Mouse (Mus musculus) embryo, embryonic 10.5 days (tissue): ENCODE results near the gene Spink4.

Experiments used
- DNase-seq: peaks from one replicate; pipeline ENCODE4 v3.0.0-alpha.2; 2015; ENCODE audit warnings: low spot score

Gene Spink4

GRCm38 (mm10) chr4:40919785-40920184 lies at the start of gene Spink4:
TSS of gene Spink4 (plus strand) at chr4:40920052.
- DNase-seq = no peak

DNA sequence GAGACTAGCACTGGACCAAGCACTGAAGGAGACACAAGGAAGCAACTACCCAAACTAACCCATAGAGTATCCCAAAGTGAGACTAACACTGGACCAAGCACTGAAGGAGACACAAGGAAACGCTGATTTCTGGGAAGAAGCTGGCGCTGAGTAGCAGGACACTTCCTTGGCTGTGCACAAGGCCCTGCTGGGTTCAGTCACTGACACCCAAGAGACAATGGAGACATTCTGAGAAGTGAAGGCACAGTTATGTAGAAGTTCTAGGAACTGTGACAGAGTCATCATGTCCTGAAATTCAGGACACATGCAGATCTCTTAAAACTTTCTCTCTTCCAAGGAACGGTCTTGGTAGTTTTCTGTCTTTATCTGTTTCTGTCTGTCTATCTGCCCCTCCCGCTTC lies 49.6 kb upstream of the Spink4 start:
- no peak for DNase-seq

- no peak for DNase-seq
Observed at GRCm38 (mm10) chr4:40872129-40872528, 47.7 kb upstream of the Spink4 start.

- DNase-seq = no peak
Observed at GRCm38 (mm10) chr4:40873320-40873719, 46.5 kb upstream of the Spink4 start.

DNA sequence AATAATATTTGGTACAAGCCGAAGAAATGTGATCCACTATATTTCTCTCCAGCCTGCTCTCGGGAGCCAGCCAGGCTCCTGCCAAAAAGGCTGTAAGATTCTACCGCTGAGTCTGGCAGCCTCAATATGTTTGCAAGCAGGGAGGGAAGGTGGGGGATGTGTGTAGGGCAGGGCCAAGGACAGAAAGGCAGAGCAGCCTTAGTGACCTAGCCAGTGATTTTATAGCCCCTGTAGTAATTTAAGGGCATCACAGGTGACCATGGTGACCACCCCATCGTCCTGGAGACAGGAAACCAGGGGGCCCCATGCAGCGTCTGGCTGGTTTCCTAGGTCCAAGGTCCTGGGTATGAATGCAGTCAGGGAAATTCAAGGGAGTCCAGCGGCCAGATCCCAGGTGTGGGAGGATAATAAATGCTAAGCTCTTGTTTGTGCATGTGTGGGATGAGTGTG lies 45.7 kb upstream of the Spink4 start:
- peak; percentile 27 for DNase-seq

DNA sequence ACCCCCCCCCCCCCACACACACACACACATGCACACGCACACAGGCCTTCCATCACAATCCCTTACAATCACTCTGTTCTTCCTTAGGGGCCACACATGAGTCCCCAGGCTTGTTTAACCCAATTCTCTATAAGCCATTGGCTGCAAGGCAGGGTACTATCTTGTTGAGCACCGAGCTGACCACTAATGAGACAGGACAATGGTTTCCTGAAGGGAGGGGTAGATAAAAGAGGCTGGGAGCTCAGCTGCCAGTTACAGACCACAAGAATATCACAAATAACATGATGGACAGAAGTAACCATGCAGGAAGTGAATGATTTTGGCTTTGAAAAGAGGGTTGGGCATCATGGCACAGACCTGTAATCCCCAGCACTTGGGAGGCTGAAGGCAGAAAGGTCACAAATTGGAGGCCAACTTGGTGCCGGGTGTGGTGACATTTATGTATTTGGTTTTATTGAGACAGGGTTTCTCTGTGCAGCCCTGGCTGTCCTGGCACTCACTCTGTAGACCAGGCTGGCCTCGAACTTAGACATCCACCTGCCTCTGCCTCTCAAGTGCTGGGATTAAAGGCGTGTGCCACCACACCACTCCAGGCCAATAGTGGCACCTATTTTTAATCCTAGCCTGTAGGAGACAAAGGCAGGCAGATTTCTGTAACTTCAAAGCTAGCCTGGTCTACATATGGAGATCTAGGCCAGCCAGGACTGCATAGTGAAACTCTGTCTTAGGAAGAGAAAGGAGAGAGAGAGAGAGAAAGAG lies 44.9 kb upstream of the Spink4 start:
- DNase-seq = no peak

DNA sequence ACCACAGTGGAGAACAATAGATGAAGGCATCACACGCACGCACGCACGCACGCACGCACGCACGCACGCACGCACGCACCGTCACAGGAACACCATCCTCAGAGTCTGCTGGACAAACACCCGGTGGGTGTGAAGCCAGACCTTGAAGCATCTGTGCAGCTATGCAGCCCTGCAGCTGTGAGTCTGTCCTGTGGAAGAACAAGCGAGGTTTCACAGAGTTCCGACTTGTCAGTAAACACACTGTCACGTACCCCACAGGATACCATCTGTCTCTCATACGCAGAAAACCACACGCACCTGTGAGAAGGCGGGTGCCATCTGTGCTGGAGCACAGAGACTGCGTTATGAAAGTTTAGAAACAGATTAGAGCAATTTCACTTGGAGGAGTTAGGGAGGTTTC lies 44.0 kb upstream of the Spink4 start:
- no peak for DNase-seq

DNA sequence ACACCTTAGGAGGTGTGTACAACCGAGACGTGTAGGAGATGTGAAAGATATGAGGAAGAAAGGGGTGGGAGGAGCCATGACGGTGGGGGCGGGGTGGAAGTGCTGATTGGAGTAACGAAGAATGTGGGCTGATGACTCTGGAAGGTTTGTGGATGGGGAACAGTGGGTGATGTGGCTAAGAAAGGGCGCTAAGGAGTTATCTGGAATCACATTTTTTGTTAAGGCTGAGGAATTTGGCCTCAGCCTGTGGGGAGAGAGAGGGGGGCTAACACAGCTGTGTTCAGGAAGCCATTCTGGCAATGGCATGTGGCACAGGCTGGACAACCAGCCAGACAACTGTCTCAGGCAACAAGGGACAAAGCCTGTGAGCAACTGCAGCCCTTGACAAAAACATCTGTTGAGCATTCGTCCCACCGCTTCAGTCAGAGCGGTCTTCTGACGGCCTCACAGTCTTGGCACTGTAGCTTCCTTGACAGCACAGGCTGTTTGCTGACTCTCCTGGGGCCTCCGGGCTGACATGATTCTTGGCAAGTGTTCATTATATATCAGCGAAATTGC lies 43.0 kb upstream of the Spink4 start:
- peak; percentile 42 for DNase-seq

DNA sequence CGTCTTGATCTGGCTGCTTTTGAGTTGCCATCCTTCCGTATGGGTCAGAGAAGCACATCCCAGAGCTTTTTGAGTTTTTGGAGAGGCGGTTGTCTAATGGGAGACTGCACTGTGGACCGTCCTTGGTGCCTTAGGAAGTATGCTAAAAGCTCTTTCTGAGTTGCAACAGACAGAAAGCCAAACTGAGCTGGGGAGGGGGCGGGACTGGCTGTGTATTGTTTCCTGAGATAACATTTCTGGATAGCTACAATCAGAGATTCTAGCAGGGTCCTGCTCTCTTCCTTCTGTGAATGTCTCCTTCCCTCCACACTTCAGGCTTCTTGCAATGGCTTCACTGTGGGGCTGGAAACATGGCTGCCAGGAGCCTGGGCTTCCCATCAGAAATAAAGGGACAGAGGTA lies 42.3 kb upstream of the Spink4 start:
- DNase-seq = no peak

GRCm38 (mm10) chr4:40883200-40883599 lies 36.7 kb upstream of the Spink4 start:
- no peak for DNase-seq

GRCm38 (mm10) chr4:40884282-40885165 lies 35.3 kb upstream of the Spink4 start:
- no peak for DNase-seq

- no peak for DNase-seq
Observed at GRCm38 (mm10) chr4:40885166-40885525, 34.7 kb upstream of the Spink4 start.

DNA sequence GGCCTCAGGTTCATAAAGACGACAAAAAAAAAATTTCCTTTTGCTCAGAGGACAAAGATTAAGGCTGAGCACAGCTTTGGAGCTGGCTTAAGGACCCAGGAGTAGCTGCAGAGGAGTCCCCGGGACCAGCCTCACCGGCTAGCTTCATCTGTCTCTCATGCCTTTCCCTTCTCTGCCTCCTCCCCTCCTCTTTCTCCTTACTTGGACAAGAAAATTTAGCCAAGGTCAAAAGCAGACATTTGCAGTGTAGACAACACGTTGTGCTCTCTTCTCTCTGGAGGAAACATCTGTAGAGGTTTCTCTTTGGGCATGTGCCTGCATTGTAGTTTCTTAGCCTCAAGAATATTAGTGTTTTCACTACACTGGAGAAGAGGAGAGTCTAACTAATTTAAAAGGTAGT lies 34.0 kb upstream of the Spink4 start:
- DNase-seq = no peak

DNA sequence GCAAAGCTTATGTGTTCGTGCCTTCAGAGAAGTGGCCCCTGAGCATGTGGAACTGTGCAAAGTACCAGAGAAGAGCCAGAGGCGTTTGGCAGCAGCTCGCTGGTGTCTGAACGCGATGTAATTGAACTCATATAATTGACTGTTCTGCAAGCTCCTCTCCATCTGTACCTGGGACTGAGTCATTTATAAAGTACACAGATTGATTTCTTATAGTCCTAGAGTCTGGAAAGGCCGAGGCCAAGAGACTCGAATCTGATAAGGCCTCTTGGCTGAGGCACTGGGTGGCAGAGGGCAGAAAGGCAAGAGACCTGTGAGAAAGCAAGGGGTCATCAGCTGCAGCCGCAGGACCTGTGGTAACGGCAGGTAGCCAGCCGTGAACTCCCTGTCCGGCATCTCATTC lies 31.0 kb upstream of the Spink4 start:
- no peak for DNase-seq

GRCm38 (mm10) chr4:40889252-40889651 lies 30.6 kb upstream of the Spink4 start:
- peak; percentile 17 for DNase-seq

GRCm38 (mm10) chr4:40889983-40890382 lies 29.9 kb upstream of the Spink4 start:
- no peak for DNase-seq

GRCm38 (mm10) chr4:40891206-40891605 lies 28.6 kb upstream of the Spink4 start:
- DNase-seq = no peak

DNA sequence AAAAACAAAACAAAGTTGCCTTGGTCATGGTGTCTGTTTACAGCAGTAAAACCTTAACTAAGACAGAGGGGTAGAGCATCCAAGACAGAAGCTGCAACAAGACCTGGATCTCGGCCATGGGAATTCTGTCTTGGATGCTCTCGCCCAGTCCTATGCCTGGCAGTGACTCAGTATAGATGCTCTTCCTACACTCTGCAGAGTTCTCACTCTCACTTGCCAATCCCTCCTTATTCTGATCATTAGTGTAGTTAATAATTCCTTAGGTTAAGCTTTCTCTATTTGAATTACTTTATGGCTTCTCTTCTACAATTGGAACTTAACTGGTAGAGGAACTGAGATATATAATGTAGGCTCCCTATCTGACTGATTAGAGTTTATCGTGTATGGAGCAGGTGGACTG lies 24.7 kb upstream of the Spink4 start:
- no peak for DNase-seq

- DNase-seq = no peak
Observed at GRCm38 (mm10) chr4:40895646-40896045, 24.2 kb upstream of the Spink4 start.

- DNase-seq = no peak
Observed at GRCm38 (mm10) chr4:40898476-40899044, 21.3 kb upstream of the Spink4 start.

- DNase-seq = no peak
Observed at GRCm38 (mm10) chr4:40899264-40899663, 20.6 kb upstream of the Spink4 start.

GRCm38 (mm10) chr4:40900071-40900470 lies 19.8 kb upstream of the Spink4 start:
- no peak for DNase-seq

DNA sequence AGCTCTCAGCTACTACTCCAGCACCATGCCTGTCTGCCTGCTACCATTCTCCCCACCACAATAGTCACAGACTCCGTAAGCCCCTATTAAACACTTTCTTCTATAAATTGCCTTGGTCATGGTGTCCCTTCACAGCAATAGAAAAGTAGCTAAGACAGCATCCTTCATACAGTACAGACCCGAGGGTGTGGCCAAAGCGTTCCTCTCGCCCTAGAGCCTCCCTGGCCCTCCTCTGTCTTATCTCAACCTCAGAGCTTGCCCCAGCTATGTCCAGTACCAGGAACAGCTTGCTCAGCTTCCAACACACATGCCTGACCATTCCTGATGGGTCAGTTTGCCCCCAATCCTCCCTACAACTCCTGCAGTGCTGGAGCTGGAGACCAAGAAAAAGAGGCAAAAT lies 19.2 kb upstream of the Spink4 start:
- DNase-seq = no peak
